Mouse (Mus musculus) heart, adult 2 months (tissue): Measurements from ENCODE around the gene Tlr12.

Source experiments
- CTCF ChIP-seq: fragments of 200-600 bp; IDR thresholded peaks from 2 replicates; pipeline ENCODE4 v1.8.1; 2022; ENCODE audit warnings: antibody characterized with exemption, mild to moderate bottlenecking, moderate library complexity
- EP300 ChIP-seq: fragments of 200-500 bp; IDR thresholded peaks from 2 replicates; pipeline ENCODE4 v1.6.1; 2011; ENCODE audit warnings: low read depth, low read length, control low read depth; ENCODE audit not compliant: insufficient read depth
- POLR2A ChIP-seq: fragments of 200-500 bp; IDR thresholded peaks from 2 replicates; pipeline ENCODE4 v1.6.1; 2011; ENCODE audit warnings: mild to moderate bottlenecking, low read depth, low read length, control low read depth; ENCODE audit not compliant: insufficient read depth

- no peak for TF ChIP-seq CTCF
- TF ChIP-seq POLR2A, result no peak
- TF ChIP-seq EP300, result no peak
These were observed 544 bp upstream of the Tlr12 start for GRCm38 (mm10) chr4:128618963-128619362.
